Mouse (Mus musculus): Measurements from ENCODE around the gene Ninj2.

- TF ChIP-seq CTCF (IDR thresholded peaks at IDR 0.05; ENCODE audit: low read depth, low read length) (no peak), POLR2AphosphoS5 (IDR thresholded peaks at IDR 0.05; ENCODE audit: insufficient replicate concordance, low read depth, low read length) (no peak), GATA1 (IDR thresholded peaks at IDR 0.05; ENCODE audit: borderline replicate concordance, low read length) (no peak)
These were observed 41.6 kb downstream of the Ninj2 start for GRCm38 (mm10) chr6:120134748-120135147.

Measured in G1E (cell line).